Mouse (Mus musculus): ENCODE results near the gene Zp2. TPM values are rescaled to one million over a fixed set of nuclear protein-coding genes. Genes with fewer than 3 reads are reported as not detected.

The Zp2 gene
- 1 to 10 TPM; 1.4 to 2.2 TPM for total RNA-seq (2021)
- long read RNA-seq, experiment 1, partial matches to known transcripts: 1 of 1 reads
- long read RNA-seq, experiment 1, other reads (novel, unspliced or antisense): 0 of 1 reads
- long read RNA-seq, experiment 2, partial matches to known transcripts: 1 of 2 reads
- long read RNA-seq, experiment 2, other reads (novel, unspliced or antisense): 1 of 2 reads

DNA sequence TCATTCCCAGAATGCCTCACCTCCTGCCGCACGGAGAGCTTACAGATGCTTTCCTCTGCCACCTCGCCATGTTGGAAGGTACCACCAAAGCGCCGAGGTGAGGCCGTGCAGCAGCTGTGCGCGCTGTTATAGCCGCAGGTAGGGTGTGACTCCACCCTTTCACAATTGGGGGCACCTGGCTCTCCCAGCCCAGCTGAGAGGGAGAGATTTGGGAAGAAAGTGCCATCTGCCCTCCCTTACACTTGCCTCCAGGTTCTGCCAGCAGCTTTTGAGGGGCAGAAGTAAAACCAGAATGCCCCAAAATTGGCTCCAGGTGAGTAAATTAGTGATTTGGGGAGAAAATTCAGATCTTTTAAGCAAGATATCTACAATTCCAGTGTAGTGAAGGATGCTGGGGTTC lies at the start of gene Zp2:
Gene Zp2 (minus strand): TSS at position 101 of the 400 bp plus-strand sequence.
- DNase-seq (ENCODE audit: low spot score in 2 of 2): no peak

- no peak for DNase-seq (ENCODE audit: low spot score in 2 of 2)
Measured at GRCm38 (mm10) chr7:120192816-120193215, 47.7 kb upstream of the Zp2 start.

GRCm38 (mm10) chr7:120192207-120192606 lies 47.1 kb upstream of the Zp2 start:
- DNase-seq (ENCODE audit: low spot score in 2 of 2): no peak

GRCm38 (mm10) chr7:120190150-120190665 lies 45.1 kb upstream of the Zp2 start:
- no peak for DNase-seq (ENCODE audit: low spot score in 2 of 2)

DNA sequence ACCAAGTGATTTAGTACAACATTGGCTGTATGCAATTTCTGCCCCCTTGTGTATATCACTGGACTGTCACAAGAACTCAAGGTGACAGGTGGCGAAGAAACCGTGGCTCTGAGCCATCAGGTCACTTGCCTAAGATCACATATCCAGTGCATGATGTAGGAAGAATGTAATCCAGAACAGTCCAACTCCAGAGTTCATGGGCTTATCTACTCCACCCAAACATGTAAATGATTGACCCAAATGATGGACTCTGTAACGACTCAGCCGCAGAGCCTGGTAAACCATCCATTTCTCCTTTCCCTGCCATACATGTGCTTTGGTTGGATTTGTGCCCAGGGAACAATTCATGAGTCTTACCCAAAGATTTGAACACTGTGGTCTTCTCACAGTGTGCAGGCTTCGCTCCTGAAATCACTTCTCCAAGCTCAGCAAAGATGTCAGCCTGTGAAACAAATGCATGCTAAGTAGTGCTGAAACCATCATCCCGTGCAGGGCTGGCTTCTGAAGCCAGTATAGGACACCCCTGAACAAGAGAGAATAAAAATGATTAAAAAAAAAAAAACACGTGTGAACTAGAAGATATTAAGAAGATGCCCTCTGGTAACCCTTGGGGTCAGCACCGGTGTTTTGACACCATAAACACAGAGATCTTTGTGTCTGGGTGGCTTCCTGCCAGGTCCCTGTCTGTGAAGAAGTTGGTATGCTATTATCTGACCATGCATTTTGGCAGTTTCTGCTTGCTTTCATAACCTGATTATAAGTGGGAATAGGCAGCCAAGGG lies 44.5 kb upstream of the Zp2 start:
- no peak for DNase-seq (ENCODE audit: low spot score in 2 of 2)

GRCm38 (mm10) chr7:120188946-120189345 lies 43.9 kb upstream of the Zp2 start:
- no peak for DNase-seq (ENCODE audit: low spot score in 2 of 2)

DNA sequence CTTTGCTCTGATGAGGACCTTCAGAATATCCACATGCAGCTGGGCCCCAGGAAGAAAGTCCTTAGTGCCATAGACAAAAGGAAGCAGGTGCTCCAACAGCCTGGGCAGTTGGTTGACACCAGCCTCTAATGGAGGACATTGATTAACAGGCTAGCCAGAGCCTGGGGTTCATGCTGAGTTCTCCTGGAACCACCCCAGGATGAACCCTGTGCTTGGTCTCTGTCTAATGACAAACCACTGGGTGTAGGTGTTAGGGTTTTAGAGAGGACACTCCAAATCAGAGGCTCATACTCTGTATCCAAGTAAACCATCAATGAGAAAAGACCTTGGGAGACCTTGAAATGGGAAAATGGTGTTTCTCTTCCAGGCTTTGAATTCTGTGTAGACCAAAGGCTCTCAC lies 37.8 kb upstream of the Zp2 start:
- DNase-seq (ENCODE audit: low spot score in 2 of 2): no peak

GRCm38 (mm10) chr7:120181401-120182230 lies 36.5 kb upstream of the Zp2 start:
- DNase-seq (ENCODE audit: low spot score in 2 of 2): no peak

DNA sequence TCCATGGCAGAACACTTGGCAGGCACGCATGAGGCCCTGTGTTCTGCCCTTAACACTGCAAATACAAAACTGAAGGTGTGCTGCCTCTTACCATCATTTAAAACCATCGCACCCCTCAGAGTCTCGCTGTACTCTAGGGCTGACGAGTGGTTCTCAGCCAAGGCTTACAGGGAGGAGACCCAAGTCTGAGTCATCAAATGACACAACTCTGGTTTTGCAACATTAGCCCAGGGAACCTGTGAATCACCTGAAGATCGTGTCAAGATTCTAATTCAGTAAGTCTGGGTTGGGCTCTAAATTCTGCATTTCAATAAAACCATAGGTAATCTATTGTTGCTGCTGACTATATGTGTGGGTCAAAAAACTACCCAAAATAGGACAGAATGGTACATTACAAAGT lies 35.5 kb upstream of the Zp2 start:
- DNase-seq (ENCODE audit: low spot score in 2 of 2): no peak

DNA sequence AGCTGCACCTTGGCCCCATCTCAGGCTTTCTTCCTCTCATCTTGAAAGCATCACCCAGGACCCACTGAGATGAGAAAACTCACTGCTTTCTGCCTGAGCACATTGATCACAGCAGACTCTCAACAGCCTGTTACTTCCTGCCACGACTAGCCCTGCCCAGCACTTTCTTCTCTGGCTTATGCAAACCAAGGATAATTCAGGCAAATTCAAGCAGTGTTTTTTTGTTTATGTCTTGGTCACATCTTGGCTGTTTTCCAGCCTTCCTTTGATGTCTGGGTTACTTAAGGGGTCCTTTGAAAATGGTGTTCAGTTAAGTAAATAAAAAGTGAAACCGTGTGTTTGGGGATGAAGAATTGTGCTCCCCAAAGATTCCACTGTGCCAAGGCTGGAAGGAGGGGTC lies 33.8 kb upstream of the Zp2 start:
- no peak for DNase-seq (ENCODE audit: low spot score in 2 of 2)

DNA sequence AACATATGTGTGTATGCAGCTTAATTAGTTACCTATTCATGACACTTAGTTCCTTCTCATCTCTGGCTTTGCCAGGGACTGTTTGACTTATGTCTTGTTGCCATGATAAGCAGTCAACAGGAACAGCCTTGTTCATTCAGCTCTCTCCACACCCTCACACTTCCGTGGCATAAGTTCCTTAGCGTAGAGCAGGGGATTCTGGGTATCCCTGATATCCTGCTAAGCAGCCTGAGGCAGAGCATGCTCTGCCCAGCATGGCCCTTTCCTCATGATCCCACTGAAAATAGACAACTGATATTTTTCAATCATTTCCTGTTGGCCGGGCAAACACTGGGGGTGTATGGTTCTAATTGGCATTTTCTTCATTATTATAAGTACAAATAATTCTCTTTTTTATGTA lies 32.5 kb upstream of the Zp2 start:
- no peak for DNase-seq (ENCODE audit: low spot score in 2 of 2)

GRCm38 (mm10) chr7:120174723-120175504 lies 29.8 kb upstream of the Zp2 start:
- DNase-seq (ENCODE audit: low spot score in 2 of 2): no peak

GRCm38 (mm10) chr7:120173603-120174244 lies 28.6 kb upstream of the Zp2 start, which contains the start of gene Anks4b:
Gene Anks4b, plus strand, starts transcription at chr7:120173858.
- DNase-seq (ENCODE audit: low spot score in 2 of 2): no peak

DNA sequence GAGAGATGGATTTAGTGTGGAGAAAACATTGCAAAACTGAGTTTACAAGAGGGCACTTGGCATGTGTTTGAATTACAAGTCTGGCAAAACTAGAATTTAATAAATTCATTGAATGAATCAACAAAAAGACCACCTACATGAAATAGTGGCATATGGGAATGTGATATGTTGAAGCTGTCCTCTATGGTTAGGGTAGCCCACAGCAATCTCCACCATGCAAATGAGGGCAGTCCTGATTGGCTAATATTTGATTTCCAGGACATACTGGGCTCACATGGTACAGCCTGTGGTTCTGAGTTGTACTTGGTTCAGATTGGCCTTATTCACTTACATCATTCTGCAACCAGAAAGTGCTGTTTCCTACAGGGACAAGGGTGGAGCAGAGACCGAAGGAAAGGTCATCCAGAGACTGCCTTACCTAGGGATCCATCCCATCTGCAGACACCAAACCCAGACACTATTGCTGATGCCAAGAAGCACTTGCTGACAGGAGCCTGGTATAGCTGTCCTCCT lies 27.2 kb upstream of the Zp2 start:
- DNase-seq (ENCODE audit: low spot score in 2 of 2): no peak

DNA sequence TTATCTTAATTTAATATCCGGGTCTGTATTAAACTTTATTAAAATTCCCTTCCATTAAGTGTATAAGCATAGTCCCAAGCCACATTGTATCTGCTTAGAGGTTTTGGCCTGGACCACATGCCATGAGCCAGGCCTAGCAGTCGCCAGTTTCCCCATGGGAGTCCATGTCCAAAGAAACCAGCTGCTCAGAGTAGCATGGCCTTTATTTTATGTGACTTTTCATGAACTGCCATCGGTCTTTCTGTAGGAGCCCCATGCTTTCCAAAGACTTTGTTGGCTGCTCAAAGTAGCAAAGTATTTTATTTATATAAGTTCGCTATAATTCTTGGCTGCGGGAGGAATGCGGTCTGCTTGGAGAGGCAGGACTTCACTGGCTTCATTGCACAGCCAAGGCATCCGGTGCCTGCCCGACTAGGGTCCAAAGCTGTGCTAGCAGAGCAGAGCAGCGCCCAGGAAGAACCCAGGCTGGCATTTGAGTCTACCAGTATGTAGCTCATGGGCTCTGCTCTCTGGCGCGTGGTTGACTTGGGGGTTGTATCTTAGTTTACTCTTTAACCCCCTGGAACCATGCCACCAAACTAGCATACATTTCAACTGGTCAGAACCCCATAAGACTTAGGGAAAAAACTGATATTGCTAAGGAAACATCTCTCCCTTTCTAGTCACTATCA lies 18.6 kb upstream of the Zp2 start:
- no peak for DNase-seq (ENCODE audit: low spot score in 2 of 2)

- no peak for DNase-seq (ENCODE audit: low spot score in 2 of 2)
Measured at GRCm38 (mm10) chr7:120158121-120158613, 13.1 kb upstream of the Zp2 start.

DNA sequence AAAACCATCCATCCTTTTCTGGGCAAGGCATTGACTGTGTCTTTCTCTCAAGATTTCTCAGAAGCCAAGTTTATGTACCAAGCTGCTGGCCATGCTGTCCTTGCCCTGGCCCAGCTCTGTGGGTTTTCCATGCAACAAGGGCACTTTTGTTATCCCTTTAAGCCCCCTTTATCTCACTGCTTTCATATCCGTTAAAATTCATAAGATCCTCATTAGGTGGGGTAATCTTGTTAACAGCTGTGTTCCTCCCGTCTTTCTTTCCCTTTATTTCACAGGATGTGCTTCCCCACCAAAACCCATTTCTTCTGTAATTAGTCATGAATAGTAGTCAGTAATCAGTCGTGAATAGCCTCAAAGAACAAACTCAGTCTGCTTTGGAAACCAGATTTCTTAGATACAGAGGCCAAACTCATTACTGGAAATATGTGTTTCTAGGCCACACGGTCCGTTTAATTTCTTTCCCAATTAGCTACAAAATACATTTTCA lies 12.5 kb upstream of the Zp2 start:
- no peak for DNase-seq (ENCODE audit: low spot score in 2 of 2)

DNA sequence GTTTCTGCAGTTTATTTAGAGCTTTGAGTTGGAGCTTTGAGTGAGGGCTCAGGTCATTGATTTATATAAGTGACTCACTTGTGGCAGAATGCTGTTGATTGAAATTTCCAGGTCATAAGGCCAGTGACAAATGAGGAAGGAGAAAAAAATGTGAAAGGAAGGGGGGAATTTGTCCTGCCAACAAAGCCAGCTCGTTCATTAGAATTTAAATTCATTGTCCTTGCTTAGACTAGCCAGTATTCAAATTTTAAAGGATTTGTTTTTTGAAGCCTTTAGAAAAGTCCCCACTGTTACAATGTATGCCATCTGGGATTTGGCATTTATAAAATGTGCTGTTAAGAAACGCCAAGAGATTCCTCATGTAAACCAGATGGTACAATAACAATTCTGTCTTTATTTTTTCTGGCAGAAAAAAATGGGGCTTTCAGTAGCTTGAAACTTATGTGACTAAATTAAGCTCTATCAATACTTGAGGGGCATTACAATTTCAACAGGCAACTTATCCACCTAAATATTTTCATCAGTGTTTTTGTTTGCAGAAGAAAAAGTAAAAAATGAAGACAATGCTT lies 11.8 kb upstream of the Zp2 start:
- DNase-seq (ENCODE audit: low spot score in 2 of 2): no peak

DNA sequence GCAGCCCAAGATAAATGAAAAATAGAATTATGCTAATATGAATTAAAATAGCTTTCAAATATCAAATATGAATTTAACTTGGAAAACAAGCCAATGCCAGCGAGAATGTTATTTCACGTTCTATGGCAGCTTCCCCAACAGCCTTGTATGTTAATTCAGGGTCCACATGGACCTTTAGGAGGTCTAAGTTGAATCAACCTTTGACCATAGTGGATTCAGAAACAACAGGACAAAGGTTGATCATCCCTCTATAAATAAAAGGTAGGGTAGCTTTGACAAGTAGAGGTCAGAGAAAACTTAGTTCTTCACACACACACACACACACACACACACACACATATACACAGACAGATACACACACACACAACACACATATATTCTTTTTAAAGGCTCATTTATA lies 5.8 kb upstream of the Zp2 start:
- DNase-seq (ENCODE audit: low spot score in 2 of 2): no peak

Measured in gastrocnemius, postnatal 4 days (tissue).